Mouse (Mus musculus) left cerebral cortex, adult 11 months (tissue): ENCODE measurements around the gene Traf7.
A peak's percentile ranks its signal among the peaks of the same experiment; 100 is the strongest.

Experiments used
- DNase-seq: peaks from one replicate; pipeline ENCODE4 v3.0.0; 2022; ENCODE audit warnings: low spot score

Gene Traf7

GRCm38 (mm10) chr17:24506332-24507070, 21.2 kb downstream of the Traf7 start:
- DNase-seq: no peak

- no peak for DNase-seq
Measured at GRCm38 (mm10) chr17:24505286-24505955, 22.3 kb downstream of the Traf7 start.

GRCm38 (mm10) chr17:24504085-24504484, 23.7 kb downstream of the Traf7 start:
- no peak for DNase-seq

- DNase-seq: no peak
Measured at GRCm38 (mm10) chr17:24502208-24502607, 25.5 kb downstream of the Traf7 start.

GRCm38 (mm10) chr17:24496026-24496425, 31.7 kb downstream of the Traf7 start:
- DNase-seq: no peak

- no peak for DNase-seq
Measured at GRCm38 (mm10) chr17:24495443-24495842, 32.3 kb downstream of the Traf7 start.

- no peak for DNase-seq
Measured at GRCm38 (mm10) chr17:24494627-24495335, 33.0 kb downstream of the Traf7 start.

- DNase-seq: no peak
Measured at GRCm38 (mm10) chr17:24490399-24490798, 37.3 kb downstream of the Traf7 start.

- no peak for DNase-seq
Measured at GRCm38 (mm10) chr17:24489265-24490030, 38.3 kb downstream of the Traf7 start.

- no peak for DNase-seq
Measured at GRCm38 (mm10) chr17:24488662-24489264, 39.0 kb downstream of the Traf7 start.

GRCm38 (mm10) chr17:24488186-24488661, 39.5 kb downstream of the Traf7 start, which contains the start of gene Caskin1:
TSS of gene Caskin1 (plus strand) at chr17:24488601.
- no peak for DNase-seq

- DNase-seq: no peak
Measured at GRCm38 (mm10) chr17:24485090-24485860, 42.5 kb downstream of the Traf7 start.

- no peak for DNase-seq
Measured at GRCm38 (mm10) chr17:24483495-24483894, 44.2 kb downstream of the Traf7 start.

- DNase-seq: no peak
Measured at GRCm38 (mm10) chr17:24481027-24481815, 46.5 kb downstream of the Traf7 start.

GRCm38 (mm10) chr17:24480201-24480826, 47.4 kb downstream of the Traf7 start:
- DNase-seq: no peak

- DNase-seq: no peak
Measured at GRCm38 (mm10) chr17:24479431-24479830, 48.3 kb downstream of the Traf7 start.

GRCm38 (mm10) chr17:24478663-24479380, 48.9 kb downstream of the Traf7 start, which contains the start of gene Mlst8:
TSS of gene Mlst8 (minus strand) at chr17:24479078.
- peak; percentile 95 for DNase-seq

GRCm38 (mm10) chr17:24477985-24478600, 49.6 kb downstream of the Traf7 start:
- no peak for DNase-seq
